Mouse (Mus musculus): ENCODE measurements around the gene Crtac1. TPM values are rescaled to one million over a fixed set of nuclear protein-coding genes. Genes with fewer than 3 reads are reported as not detected.
A peak's percentile ranks its signal among the peaks of the same experiment; 100 is the strongest.

Gene Crtac1
- polyA plus RNA-seq, 1 experiment, result 1.1 TPM

DNA sequence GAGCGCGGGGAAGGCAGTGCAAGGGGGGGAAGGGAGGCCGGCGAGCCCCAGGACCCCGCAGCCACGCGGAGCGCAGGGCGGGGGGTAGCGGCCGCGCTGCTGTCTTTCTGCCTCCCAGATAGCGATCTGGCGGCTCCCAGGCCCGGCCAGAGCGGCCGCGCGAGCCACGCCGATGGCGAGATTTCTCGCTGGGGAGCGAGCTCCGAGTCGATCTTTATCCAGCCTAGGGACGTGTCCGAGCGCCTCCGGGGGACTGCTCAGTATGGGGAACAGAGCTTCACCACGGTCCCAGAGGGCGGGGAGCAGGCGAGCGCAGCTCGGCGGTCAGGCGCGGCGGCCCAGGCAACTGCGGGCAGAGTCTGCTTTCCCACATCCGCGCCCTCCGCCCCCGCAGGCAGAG, 608 bp upstream of the Crtac1 start:
- Histone ChIP-seq H3K4me1 (replicated peaks; ENCODE audit: control insufficient read depth, insufficient read depth, low read length) (no peaks in the 10 kb centered on the region; the same call in 1 of the 2 replicates), H3K27ac (ENCODE audit: control insufficient read depth, insufficient read depth, low read length) (no peak overlapping the region), H3K4me3 (ENCODE audit: control insufficient read depth, insufficient read depth, low read length) (no peak overlapping the region), H3K27me3 (ENCODE audit: control insufficient read depth, insufficient read depth, low read length) (peaks cover 14% of the 10 kb centered on the region), H3K36me3 (ENCODE audit: control insufficient read depth, insufficient read depth, low read length) (no peaks in the 10 kb centered on the region)
- 2% methylated on average over 34 of the region's 44 CpGs for WGBS
- DNase-seq, result peak; percentile 5
- TF ChIP-seq POLR2A (IDR thresholded peaks at IDR 0.05; ENCODE audit: control insufficient read depth, extremely low read depth, insufficient read depth, low read length, poor library complexity), result no peak
- TF ChIP-seq CTCF (IDR thresholded peaks at IDR 0.05; ENCODE audit: borderline replicate concordance, control insufficient read depth, extremely low read depth, insufficient read depth, low read length, poor library complexity), result no peak

DNA sequence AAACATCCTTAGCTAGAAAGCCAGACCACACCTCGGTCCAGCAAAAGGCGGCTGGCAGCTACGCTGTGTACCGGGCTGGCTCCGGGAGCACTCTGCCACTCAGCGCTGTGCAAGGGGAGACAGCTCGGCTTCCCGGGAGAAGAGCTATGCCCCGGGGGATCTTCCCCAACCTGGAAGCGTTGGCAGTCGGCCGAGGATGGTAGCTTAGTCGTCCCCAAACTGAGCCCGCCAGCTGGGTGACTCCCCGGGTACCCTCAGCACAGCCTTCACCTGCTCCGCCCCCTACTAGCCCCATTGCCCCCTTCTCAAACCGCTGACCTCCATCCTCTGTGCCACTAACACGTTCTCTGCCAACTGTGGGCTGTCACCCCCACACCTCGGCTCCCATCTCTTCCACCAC, 602 bp downstream of the Crtac1 start:
- Histone ChIP-seq H3K4me1 (replicated peaks; ENCODE audit: control insufficient read depth, insufficient read depth, low read length) (no peaks in the 10 kb centered on the region; the same call in 1 of the 2 replicates), H3K27me3 (ENCODE audit: control insufficient read depth, insufficient read depth, low read length) (peaks cover 14% of the 10 kb centered on the region), H3K27ac (ENCODE audit: control insufficient read depth, insufficient read depth, low read length) (no peak overlapping the region), H3K36me3 (ENCODE audit: control insufficient read depth, insufficient read depth, low read length) (no peaks in the 10 kb centered on the region), H3K4me3 (ENCODE audit: control insufficient read depth, insufficient read depth, low read length) (no peak overlapping the region)
- TF ChIP-seq CTCF (IDR thresholded peaks at IDR 0.05; ENCODE audit: borderline replicate concordance, control insufficient read depth, extremely low read depth, insufficient read depth, low read length, poor library complexity) (no peak), POLR2A (IDR thresholded peaks at IDR 0.05; ENCODE audit: control insufficient read depth, extremely low read depth, insufficient read depth, low read length, poor library complexity) (no peak)
- no peak for DNase-seq
- 11% methylated on average over 19 of the region's 19 CpGs for WGBS

DNA sequence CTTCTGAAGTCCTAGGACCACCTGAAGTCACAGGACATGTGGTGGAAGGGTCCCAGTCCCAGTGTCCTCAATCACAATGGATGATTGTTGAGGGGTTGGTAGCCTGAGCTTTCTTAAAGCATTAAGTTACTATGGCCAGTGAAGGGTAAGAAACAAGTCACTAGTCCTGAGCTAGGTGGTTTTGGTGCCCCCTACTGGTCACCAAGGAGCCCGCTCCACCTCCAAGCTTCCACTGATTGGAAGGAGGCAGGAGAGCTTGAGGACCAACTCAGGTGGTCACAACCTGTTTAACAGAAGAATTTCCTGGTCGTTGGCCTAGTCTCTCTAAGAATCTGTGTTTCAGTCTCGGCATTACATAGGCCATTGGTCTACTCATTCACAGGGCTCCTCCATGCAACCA, 2.2 kb downstream of the Crtac1 start:
- no peak overlapping the region for H3K4me3 ChIP-seq (ENCODE audit: control insufficient read depth, insufficient read depth, low read length)
- TF ChIP-seq CTCF (IDR thresholded peaks at IDR 0.05; ENCODE audit: borderline replicate concordance, control insufficient read depth, extremely low read depth, insufficient read depth, low read length, poor library complexity) (no peak), POLR2A (IDR thresholded peaks at IDR 0.05; ENCODE audit: control insufficient read depth, extremely low read depth, insufficient read depth, low read length, poor library complexity) (no peak)
- no peak overlapping the region for H3K27ac ChIP-seq (ENCODE audit: control insufficient read depth, insufficient read depth, low read length)
- 12% methylated on average over 3 of the region's 3 CpGs for WGBS
- H3K4me1 ChIP-seq (replicated peaks; ENCODE audit: control insufficient read depth, insufficient read depth, low read length), result no peaks in the 10 kb centered on the region; the same call in 1 of the 2 replicates
- DNase-seq, result peak; percentile 19
- peaks cover 14% of the 10 kb centered on the region for H3K27me3 ChIP-seq (ENCODE audit: control insufficient read depth, insufficient read depth, low read length)
- H3K36me3 ChIP-seq (ENCODE audit: control insufficient read depth, insufficient read depth, low read length), result no peaks in the 10 kb centered on the region

DNA sequence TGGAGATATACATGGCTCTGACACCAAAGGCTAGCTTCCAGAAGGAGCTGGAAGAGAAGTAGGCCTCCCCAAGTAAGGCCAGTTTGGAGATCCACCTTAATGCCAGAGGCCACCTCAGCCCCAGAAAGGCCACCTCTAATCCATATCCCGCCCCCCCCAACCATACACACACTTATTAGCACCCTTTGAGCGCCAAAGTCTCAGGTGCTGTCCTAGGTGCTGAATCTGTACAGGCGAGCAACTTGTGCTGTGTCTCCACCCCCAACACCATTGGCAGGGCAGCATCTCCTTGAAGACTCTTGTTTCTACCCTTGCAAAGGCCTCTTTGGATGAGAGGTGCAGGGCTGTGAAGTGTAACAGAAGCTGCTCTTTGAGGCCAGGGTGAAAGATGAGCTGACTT, 6.4 kb downstream of the Crtac1 start:
- no peak for DNase-seq
- WGBS, result 11% methylated on average over 3 of the region's 3 CpGs

DNA sequence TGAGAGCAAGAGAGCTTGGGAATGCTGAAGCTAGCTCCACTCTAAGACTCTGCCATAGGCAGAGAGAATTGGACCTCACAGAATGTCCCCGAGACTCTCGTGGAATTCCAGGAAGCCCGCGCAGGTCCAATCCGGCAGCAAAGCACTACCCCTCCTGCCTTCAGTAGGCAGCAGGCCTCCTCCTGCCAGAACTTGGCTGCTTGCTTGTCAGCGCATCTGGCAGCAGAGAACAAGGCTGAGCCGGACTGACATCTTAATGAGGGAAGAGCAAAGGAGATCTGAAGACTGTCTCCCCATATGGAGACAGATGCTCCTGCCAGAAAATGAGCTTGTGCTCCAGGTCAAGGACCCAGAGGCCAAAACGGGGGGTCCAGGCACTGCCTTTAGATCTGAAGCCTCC, 16.5 kb downstream of the Crtac1 start:
- Histone ChIP-seq H3K36me3 (ENCODE audit: control insufficient read depth, insufficient read depth, low read length) (no peaks in the 10 kb centered on the region), H3K27ac (ENCODE audit: control insufficient read depth, insufficient read depth, low read length) (no peak overlapping the region), H3K27me3 (ENCODE audit: control insufficient read depth, insufficient read depth, low read length) (no peaks in the 10 kb centered on the region), H3K4me3 (ENCODE audit: control insufficient read depth, insufficient read depth, low read length) (no peak overlapping the region), H3K4me1 (replicated peaks; ENCODE audit: control insufficient read depth, insufficient read depth, low read length) (no peaks in the 10 kb centered on the region)
- WGBS, result 86% methylated on average over 8 of the region's 8 CpGs
- TF ChIP-seq CTCF (IDR thresholded peaks at IDR 0.05; ENCODE audit: borderline replicate concordance, control insufficient read depth, extremely low read depth, insufficient read depth, low read length, poor library complexity), result no peak
- TF ChIP-seq POLR2A (IDR thresholded peaks at IDR 0.05; ENCODE audit: control insufficient read depth, extremely low read depth, insufficient read depth, low read length, poor library complexity), result no peak
- DNase-seq, result no peak

More for the DNA sequence above, 6.4 kb downstream of the Crtac1 start:
- H3K4me3 ChIP-seq (ENCODE audit: control insufficient read depth, insufficient read depth, low read length), result no peak overlapping the region
- no peak overlapping the region for H3K27ac ChIP-seq (ENCODE audit: control insufficient read depth, insufficient read depth, low read length)
- TF ChIP-seq CTCF (IDR thresholded peaks at IDR 0.05; ENCODE audit: borderline replicate concordance, control insufficient read depth, extremely low read depth, insufficient read depth, low read length, poor library complexity), result no peak
- TF ChIP-seq POLR2A (IDR thresholded peaks at IDR 0.05; ENCODE audit: control insufficient read depth, extremely low read depth, insufficient read depth, low read length, poor library complexity), result no peak
- no peaks in the 10 kb centered on the region; the same call in 1 of the 2 replicates for H3K27me3 ChIP-seq (ENCODE audit: control insufficient read depth, insufficient read depth, low read length)
- H3K36me3 ChIP-seq (ENCODE audit: control insufficient read depth, insufficient read depth, low read length), result no peaks in the 10 kb centered on the region
- no peaks in the 10 kb centered on the region for H3K4me1 ChIP-seq (replicated peaks; ENCODE audit: control insufficient read depth, insufficient read depth, low read length)

DNA sequence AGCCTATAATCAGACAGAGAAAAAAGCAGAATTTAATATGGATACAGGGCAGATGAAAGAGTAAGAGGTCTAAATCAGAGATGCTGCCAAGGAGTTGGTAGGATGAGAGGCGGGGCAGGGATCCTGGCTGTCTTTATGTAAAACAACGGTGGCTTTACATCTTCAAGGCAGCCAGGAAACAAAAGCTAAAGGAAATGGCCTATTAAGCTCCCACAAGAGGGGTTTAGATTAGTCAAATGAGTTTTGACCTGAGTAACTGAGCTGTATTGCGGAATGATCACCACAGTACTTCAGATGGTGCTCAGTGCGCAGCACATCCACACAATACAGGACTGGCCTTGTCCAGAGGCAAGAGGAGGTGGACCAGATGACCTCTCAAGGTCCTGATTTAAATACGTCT, 21.7 kb downstream of the Crtac1 start:
- no peak overlapping the region for H3K4me3 ChIP-seq (ENCODE audit: control insufficient read depth, insufficient read depth, low read length)
- DNase-seq, result no peak
- H3K27me3 ChIP-seq (ENCODE audit: control insufficient read depth, insufficient read depth, low read length), result no peaks in the 10 kb centered on the region
- no peak for TF ChIP-seq POLR2A (IDR thresholded peaks at IDR 0.05; ENCODE audit: control insufficient read depth, extremely low read depth, insufficient read depth, low read length, poor library complexity)
- no peaks in the 10 kb centered on the region for H3K4me1 ChIP-seq (replicated peaks; ENCODE audit: control insufficient read depth, insufficient read depth, low read length)
- 47% methylated on average over 5 of the region's 5 CpGs for WGBS
- H3K27ac ChIP-seq (ENCODE audit: control insufficient read depth, insufficient read depth, low read length), result no peak overlapping the region
- H3K36me3 ChIP-seq (ENCODE audit: control insufficient read depth, insufficient read depth, low read length), result no peaks in the 10 kb centered on the region

DNA sequence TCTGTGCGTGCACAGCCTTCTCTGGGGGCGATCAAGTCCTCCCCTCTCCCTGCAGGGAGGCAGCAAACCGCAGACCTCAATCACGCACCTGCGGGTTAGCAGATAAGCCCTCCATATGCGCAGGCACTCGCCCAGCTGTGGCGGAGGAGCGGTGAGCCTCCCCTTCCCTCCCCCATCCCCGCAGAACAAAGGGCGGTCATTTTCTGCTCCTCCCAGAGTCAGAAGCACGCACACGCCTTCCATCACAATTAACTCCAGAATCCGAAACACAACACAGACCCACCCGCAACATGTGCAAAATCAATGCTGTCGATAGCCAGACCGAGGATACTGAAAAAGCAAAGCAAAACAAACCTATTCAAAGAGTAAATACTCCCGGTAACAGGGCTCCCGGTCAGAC, 22.4 kb downstream of the Crtac1 start:
- WGBS, result 5% methylated on average over 19 of the region's 19 CpGs
- no peaks in the 10 kb centered on the region for H3K27me3 ChIP-seq (ENCODE audit: control insufficient read depth, insufficient read depth, low read length)
- TF ChIP-seq CTCF (IDR thresholded peaks at IDR 0.05; ENCODE audit: borderline replicate concordance, control insufficient read depth, extremely low read depth, insufficient read depth, low read length, poor library complexity) (no peak), POLR2A (IDR thresholded peaks at IDR 0.05; ENCODE audit: control insufficient read depth, extremely low read depth, insufficient read depth, low read length, poor library complexity) (no peak)
- H3K27ac ChIP-seq (ENCODE audit: control insufficient read depth, insufficient read depth, low read length), result no peak overlapping the region
- no peak overlapping the region for H3K4me3 ChIP-seq (ENCODE audit: control insufficient read depth, insufficient read depth, low read length)
- H3K4me1 ChIP-seq (replicated peaks; ENCODE audit: control insufficient read depth, insufficient read depth, low read length), result no peaks in the 10 kb centered on the region
- DNase-seq, result no peak
- no peaks in the 10 kb centered on the region for H3K36me3 ChIP-seq (ENCODE audit: control insufficient read depth, insufficient read depth, low read length)
